Mouse (Mus musculus) lung, postnatal 0 days (tissue): ENCODE data around the gene Kbtbd13.

ENCODE experiments used
- CTCF ChIP-seq: IDR thresholded peaks from 2 replicates; pipeline ENCODE4 v1.5.1; 2016; ENCODE audit warnings: antibody characterized with exemption, mild to moderate bottlenecking
- EP300 ChIP-seq: IDR thresholded peaks from 2 replicates; pipeline ENCODE4 v1.6.1; 2016; ENCODE audit warnings: antibody characterized with exemption, mild to moderate bottlenecking, control low read depth

DNA sequence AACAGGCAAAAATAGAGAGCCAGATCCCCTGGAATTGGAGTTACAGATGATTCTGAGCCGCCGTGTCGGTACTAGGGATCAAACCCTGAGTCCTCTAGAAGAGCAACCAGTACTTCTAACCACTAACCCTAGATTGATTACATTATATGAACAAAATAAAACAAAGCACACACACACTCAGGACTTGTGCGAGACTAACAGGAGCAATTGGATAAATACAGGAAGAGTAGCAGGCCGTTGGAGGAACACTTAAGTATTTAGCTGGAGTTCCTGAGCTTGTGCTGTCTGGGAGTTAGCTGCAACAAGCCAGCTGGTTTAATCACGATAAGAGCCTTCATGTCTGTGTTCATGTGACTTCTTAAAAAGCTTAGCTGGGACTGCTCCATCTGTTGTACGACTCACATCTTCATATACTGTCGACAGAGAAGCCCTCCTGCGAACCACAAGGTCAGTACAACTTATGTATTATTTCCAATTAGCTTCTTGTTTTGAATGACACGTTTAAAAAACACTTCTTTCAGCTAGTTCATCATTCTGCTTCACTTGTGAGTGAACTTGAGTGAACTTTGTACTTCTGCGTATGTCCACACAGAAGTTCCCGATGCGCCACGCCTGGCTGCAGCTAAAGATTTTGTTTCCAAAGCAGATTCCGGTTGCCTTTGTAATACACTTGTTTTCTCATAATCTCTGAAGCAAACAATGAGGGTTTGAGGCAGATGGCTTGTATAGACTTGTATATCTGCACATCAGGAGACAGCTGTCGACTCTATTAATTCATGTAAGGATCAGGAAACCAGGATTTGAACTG is 30.6 kb downstream of the Kbtbd13 start, which contains the start of gene Ubap1l:
- TF ChIP-seq EP300: no peak
- TF ChIP-seq CTCF: no peak
